Mouse (Mus musculus) left cerebral cortex, adult 18-20 months (tissue): ENCODE results near the gene Prom1. TPM values are rescaled to one million over a fixed set of nuclear protein-coding genes. Genes with fewer than 3 reads are reported as not detected.

Experiments used
- DNase-seq, 2 experiments: peaks; one replicate each; pipeline ENCODE4 v3.0.0; 2021 to 2022; ENCODE audit warnings: low spot score in 2 of 2, mixed read lengths in 1 of 2
- total RNA-seq, 2 experiments: library from RNA; stranded (reverse); gene quantifications; 2 replicates each; pipeline ENCODE4 v1.2.3; 2021

Prom1 gene
- total RNA-seq, 2 experiments from 2014 or later: 9.5 to 14.3 TPM

DNA sequence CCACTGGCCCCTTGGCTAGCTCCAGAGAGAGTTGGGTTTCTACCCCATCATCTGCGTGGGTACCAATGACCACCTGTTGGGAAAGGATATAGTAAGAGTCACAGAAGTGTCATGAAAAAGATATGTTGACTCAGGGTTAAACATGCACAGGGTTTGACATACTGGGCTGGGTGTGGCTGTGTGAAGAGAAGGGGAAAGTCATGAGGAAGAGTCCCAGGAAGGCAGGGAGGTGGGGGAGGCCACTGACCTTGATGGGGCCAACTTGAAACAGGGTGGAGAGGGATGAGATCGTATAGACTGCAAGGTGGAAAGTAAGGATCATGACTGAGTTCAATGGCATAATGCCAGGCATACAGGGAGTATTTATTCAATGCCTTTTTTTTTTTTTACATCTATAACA is 121.4 kb downstream of the Prom1 start:
- DNase-seq: no peak

DNA sequence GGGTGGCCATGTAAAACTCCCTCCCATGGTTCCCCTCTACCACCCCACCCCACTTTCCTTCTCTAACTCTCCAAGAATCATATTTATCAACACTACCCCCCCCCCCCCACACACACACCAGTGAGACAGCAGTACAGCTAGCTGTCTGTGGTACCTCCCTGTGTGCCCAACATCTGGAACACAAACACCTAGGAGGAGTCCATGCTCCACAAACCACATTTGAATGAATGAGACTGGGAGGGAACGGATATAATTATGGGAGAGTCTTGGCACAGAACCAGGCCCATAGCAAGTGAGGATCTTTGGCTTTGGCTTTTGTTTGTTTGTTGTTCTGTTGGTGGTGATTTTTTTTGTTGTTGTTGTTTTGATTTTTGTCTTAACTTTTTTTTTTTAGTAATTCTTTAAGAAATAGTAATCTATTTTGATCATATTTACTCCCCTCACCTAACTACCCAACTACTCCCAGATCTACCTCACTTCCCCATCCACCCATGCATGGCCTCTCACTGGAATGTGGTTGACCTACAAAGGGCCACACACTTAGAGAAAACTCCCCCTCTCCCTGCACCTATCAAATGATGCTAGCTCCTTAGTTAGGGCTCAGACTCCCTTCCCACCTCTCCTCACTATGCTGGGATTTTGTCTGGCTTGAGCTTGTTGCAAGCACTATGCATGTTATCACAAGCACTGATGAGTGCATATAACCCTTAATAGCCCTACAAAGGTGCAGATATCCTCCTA is 124.8 kb downstream of the Prom1 start:
- DNase-seq: no peak

DNA sequence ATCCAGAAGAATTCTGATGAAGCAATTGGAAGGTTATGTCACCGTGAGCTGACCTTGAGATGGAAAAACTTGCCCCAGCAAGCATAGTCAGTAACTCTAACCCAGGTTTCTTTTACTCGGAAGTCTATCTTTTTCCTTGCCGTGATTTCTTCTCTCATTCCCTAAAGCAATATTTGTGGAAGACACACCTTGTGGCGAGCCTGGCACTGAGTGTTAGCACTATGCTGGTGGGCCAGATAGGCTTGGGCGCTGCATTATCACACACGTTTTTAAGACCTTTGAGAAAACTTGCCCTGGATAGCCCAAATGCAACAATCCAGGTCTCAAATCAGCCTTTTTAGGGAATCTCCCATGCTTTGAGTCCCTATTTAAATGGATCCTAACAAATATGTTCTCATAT is 127.7 kb downstream of the Prom1 start:
- no peak for DNase-seq

DNA sequence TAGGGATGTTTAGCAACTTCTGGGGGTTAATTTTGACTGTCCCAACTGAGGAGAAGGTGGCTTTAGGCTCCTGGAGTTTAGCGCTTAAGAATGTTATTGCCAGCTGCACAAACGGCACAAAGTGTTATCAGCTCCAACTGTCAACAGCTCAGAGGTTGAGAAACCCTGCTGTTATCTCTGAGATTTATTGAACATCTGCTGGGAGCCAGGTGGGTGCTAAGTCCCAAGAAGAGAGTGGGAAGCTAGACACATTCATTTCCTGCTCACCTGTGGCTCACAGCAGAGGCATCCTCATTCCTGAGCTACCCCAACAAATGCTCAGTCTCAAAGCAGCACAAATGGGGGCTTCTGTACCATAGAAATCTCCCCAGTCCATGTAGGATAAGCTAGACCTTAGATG is 130.7 kb downstream of the Prom1 start:
- DNase-seq: no peak

DNA sequence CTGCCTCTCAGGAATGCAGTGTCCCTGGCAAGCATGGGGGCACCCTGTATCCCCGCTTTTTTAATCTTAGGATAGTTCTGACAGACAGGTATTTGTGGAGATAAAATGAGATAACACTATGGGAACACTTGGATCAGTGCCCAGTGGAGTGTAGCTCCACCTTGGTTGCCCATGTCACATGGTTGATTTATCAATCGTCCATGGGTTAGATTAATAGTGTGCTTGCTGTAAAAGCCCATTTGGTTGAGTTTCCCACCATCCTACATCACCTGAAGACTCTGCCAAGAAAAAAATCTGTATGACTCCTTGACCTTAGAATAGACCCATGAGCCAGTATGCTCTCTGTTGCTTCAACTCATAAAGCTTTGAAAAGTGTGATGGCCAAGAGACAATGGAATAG is 131.3 kb downstream of the Prom1 start:
- DNase-seq: no peak

DNA sequence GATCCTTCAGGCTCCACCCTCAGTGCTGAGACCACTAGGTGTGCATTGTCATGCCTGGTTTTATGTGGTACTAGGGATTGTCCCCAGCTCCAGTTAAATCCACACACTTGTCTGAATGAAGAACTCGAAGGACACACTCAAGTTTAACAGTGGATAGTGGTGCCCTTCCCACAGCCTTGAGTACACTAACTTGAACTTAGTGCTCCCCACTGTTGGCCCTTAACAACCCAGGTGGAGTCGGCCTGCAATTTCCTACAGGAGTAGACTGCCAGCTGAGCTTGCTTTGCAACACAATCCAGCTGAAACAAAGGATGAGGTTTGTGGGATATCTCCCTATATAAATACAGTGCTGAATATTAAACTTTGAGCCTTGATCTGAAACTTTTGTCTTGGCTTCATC is 133.2 kb downstream of the Prom1 start:
- DNase-seq: no peak

DNA sequence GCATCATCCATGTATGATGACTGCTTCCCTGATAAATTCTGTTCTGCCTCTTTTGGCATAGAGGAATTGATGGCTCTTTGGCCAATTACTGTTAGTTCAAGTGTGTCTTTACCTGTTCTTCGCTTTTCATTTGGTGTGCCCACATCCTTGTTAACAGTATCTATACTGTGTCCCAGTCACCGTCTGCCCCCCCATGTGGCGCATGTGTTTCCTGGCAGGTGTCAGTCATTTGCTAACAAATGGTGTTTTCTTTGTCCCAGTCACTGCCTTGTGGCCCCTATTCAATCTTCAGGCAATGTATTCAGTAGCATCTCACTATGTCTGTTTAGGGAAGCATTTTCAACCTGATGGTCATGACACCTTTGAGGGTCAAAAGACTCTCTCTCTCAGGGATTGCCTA is 140.8 kb downstream of the Prom1 start:
- no peak for DNase-seq

DNA sequence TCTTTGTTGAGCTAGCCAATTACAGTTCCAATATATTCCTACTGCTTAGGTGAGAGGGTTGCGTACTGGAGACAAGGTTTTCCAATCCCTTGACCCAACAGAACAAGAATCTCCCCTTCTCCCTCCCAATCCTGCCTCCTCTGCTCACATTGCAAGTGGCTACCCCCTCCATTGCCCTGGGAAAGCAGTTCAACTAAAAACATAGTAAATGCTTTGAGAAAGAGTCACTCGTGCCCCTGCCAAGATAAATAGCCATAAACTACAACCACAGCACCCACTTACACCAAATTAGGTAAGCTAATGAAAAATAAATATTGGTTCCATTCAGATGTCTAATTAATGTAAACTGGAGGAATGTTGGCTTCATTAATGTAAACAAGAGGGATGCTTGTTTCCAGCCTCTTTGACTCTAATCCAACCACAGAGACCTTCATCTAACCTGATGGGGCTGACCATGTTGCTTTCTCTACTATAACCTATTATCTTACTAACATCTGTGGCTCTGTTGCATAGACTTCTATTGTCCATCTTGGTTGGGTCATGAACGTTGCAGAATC is 141.9 kb downstream of the Prom1 start:
- no peak for DNase-seq

DNA sequence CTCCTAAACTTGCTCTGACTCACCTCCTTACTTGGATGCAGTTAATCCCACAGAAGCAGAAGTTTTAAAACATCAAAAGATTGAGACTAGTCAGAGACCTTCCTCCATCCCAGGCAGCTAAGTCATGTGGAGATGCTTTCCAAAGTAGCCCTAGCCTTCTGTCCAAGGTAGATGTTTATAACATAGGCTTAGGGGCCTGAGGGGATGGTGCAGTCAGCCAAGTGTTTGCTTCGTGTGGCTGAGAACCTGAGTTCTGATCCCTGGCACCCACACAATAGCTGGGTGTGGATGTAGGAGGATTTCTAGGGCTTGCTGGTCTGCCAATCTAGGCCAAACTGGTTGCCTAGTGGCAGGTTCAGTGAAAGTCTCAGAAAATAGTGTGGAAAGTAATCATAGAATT is 148.6 kb downstream of the Prom1 start:
- DNase-seq: no peak

DNA sequence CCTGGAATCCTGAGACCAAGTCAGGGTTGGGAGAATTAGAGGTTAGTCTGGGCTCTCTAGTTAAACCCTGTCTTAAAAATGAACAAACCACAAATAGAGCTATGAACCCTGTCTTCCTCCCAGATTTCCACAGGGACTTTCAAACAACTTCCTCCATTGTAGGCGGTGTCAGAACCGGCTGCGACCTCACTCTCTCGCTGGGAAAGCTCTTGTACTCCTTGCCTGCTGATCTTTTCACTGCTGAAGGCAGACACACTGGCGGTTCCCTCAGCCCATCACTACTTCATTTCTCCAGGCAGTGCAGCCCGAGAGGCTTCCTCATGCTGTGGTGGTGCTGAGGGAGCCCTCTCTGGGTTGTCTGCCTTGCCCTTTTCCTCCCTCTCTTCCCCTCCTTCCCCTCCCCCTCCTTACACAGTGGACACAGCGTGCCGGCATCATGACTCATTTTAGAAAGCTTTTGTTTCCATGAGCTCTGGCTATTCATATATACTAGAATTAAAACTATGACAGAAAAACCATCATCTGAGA is 153.0 kb downstream of the Prom1 start:
- peak in 1 of 2 experiments; percentile 2 for DNase-seq

DNA sequence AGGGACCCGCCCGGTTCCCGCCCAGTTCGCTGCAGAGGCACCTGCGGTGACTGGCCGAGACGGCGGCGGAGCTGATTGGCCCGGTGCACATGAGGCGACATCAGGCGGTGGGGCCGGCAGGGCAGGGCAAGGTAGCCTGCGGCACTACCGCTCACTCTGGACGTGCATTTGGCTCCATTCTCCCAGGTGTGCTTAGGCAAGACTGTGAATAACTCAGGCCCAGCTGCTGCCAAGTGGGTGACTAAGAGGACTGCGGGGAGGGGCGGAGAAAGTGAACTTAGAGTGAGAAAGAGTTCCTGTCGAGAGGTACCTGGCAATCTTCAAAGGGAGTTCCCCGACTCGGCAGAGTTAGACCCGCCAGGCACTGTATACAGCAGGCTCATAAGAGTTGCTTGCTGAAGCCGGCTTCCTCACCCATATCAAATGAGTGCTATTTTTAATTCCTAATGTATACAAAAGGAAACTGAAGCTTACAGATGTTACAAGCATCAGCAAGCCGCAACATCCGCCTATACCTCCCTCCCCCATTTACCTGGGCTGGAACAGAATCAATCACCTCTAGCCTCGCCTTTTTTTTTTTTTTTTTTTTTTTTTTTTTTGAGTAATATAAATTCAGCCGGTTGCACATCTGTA is 153.6 kb downstream of the Prom1 start:
- DNase-seq: peak; percentile 11 to 17

DNA sequence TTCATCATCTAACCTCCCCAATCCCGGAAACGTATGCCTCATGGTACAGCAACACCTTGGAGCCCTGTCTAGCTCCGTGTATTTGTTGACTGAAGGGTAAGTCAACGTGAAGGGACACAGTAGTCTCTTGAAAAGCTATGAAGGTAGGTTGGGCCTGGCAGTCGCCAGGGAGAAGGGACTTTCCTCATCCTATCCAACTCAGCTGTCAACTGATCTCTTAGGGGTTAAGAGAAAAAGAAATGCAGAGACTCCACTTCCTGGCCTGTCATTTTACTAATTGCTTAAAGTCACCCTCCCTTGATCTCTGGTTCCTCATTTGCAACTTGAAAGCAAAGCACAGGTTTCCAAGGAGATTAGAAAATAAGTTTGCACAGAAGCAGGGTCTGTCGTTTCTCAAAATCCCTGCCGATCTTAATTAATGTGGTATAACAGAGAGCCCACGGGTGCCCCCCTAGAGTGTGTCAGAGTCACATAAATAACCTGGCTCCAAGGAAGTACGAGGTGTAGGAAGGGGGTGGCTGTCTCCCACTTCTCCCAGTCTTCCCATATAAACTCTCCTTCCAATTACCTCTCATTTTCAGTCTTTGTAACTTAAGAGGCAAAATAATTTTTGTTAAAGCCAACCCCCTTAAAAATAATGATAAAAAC is 154.4 kb downstream of the Prom1 start:
- DNase-seq: no peak

Other genes starting within 250 kb of the Prom1 start
- 1 to 10 TPM in 1 of 2 experiments, under 1 TPM in 1; 0.63 to 1.3 TPM for gene Cd38, start 233.5 kb downstream of the Prom1 start, total RNA-seq
- 10 to 100 TPM in 1 of 2 experiments, 1 to 10 TPM in 1; 9.1 to 11.9 TPM for gene Gm7879, start 188.9 kb downstream of the Prom1 start, total RNA-seq
- gene Fgfbp1, start 120.3 kb downstream of the Prom1 start, total RNA-seq: 1 to 10 TPM; 3.9 to 4.2 TPM
- 10 to 100 TPM; 46.9 to 50.3 TPM for gene Tapt1, start 124.6 kb upstream of the Prom1 start, total RNA-seq